Mouse (Mus musculus) erythroblast, embryonic 14.5 days (primary cell): Measurements from ENCODE around the gene Ugt1a7c. TPM values are rescaled to one million over a fixed set of nuclear protein-coding genes. Genes with fewer than 3 reads are reported as not detected.
"Not testable (repeated sequence)": the region's sequence is repeated elsewhere in the genome, so short reads cannot be mapped to it uniquely, and the experiment has no call there.

Experiments used
- H3K27me3 ChIP-seq: 2 replicates; pipeline ENCODE4 v1.6.1; 2012; ENCODE audit warnings: inconsistent platforms; ENCODE audit not compliant: control insufficient read depth
- H3K36me3 ChIP-seq: 2 replicates; pipeline ENCODE4 v1.6.1; 2012; ENCODE audit warnings: mild to moderate bottlenecking, inconsistent platforms; ENCODE audit not compliant: control insufficient read depth
- H3K4me1 ChIP-seq: 2 replicates; pipeline ENCODE4 v1.6.1; 2012; ENCODE audit warnings: inconsistent platforms; ENCODE audit not compliant: control insufficient read depth
- H3K4me3 ChIP-seq: replicated peaks from 2 replicates; pipeline ENCODE3; 2012; ENCODE audit warnings: moderate library complexity, mild to moderate bottlenecking, inconsistent platforms
- H3K9me3 ChIP-seq: 2 replicates; pipeline ENCODE4 v1.6.1; 2012; ENCODE audit warnings: low read length, inconsistent platforms, mixed read lengths; ENCODE audit not compliant: control insufficient read depth
- GATA1 ChIP-seq: IDR thresholded peaks from 2 replicates; pipeline ENCODE4 v1.6.1; 2012; ENCODE audit warnings: low read length, inconsistent platforms, mixed read lengths
- TAL1 ChIP-seq: IDR thresholded peaks from 3 replicates; pipeline ENCODE4 v1.6.1; 2012; ENCODE audit warnings: low read length, inconsistent platforms, mixed read lengths
- polyA plus RNA-seq: library from polyadenylated mRNA; stranded (reverse); fragments of >175 nt; gene quantifications from 2 replicates; pipeline ENCODE4 v1.2.3, GENCODE M21; 2012

Gene Ugt1a7c
- polyA plus RNA-seq, 1 experiment: 0.06 TPM

DNA sequence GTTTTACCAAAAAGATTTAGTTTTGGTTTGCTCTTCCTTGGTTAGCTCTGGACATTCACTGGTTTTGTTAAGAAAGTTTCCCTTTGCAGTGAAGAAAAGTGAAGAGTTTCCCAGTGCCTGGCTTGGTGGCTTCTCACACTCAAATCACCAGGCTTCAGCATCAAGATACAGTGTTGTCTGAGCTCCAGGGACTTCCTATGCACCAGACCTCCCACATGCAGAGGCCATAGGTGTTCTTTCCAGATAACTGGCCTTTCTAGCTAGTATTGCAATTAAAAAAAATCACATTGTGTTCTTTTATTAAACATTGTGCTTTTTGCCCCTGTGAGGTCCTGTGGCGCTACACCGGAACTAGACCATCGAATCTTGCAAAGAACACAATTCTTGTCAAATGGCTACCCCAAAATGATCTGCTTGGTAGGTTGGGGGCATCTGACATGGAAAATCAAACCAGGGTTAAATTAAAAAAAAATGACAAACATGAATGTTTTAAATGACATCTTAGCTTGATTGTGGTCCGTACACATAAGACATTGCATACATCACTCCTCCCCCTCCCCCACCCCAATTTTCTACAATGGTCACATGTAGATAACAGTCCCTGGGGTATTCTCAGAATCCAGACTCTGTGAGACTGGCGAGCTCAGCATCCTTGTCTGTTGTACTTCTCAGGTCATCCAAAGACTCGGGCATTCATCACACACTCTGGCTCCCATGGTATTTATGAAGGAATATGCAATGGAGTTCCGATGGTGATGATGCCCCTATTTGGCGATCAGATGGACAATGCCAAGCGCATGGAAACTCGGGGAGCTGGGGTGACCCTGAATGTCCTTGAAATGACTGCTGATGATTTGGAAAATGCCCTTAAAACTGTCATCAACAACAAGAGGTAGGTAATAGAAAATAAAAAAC, 120.9 kb downstream of the Ugt1a7c start:
- Histone ChIP-seq H3K4me1 (peaks cover 3% of the 10 kb centered on the region; the same call in 1 of the 2 replicates), H3K36me3 (no peaks in the 10 kb centered on the region), H3K9me3 (peaks cover 21% of the 10 kb centered on the region), H3K4me3 (no peak overlapping the region), H3K27me3 (no peaks in the 10 kb centered on the region)
- TF ChIP-seq GATA1 (no peak), TAL1 (no peak)

DNA sequence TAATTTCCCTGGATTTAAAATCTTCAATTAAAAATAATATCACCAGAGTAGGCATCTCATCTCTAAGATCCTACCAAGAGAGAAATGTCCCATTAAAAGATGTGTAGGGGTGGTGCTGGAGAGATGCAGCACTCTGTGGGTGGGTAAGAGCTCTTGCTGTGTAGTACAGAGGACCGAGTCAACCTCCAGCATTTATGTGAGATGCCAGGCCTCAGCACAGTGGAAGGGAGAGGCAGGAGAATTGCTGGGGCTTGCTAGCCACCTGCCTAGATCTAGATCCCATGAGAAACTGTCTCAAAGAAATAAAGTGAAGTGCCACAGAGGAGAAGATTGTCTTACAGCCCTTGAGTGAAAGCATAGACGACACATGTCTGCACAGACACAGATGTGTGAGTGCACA, 121.7 kb downstream of the Ugt1a7c start:
- Histone ChIP-seq H3K4me3 (no peak overlapping the region), H3K9me3 (peaks cover 21% of the 10 kb centered on the region), H3K27me3 (no peaks in the 10 kb centered on the region), H3K36me3 (no peaks in the 10 kb centered on the region), H3K4me1 (peaks cover 3% of the 10 kb centered on the region; the same call in 1 of the 2 replicates)
- TF ChIP-seq GATA1: no peak
- no peak for TF ChIP-seq TAL1

DNA sequence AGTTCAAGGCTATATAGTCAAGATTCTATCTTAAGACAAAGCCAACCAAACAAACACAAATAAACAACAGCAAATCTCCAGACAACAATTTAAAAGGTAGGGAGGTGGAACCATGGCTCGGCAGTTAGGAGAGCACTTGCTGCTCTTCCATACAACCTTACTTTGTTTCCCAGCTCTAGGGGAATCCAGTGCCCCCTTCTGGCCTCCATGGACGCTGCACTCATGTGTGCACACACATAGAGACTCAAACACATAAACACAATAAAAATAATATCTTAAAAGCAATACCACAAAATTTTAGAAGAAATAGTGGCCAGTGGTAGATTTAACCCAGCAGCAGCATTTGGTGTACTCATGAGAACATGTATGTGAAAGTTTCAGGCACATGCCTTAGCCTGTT, 122.3 kb downstream of the Ugt1a7c start:
- H3K4me3 ChIP-seq: no peak overlapping the region
- TF ChIP-seq GATA1 (no peak), TAL1 (no peak)
- peaks cover 16% of the 10 kb centered on the region for H3K9me3 ChIP-seq
- no peaks in the 10 kb centered on the region for H3K27me3 ChIP-seq
- H3K36me3 ChIP-seq: no peaks in the 10 kb centered on the region
- peaks cover 3% of the 10 kb centered on the region; the same call in 1 of the 2 replicates for H3K4me1 ChIP-seq

DNA sequence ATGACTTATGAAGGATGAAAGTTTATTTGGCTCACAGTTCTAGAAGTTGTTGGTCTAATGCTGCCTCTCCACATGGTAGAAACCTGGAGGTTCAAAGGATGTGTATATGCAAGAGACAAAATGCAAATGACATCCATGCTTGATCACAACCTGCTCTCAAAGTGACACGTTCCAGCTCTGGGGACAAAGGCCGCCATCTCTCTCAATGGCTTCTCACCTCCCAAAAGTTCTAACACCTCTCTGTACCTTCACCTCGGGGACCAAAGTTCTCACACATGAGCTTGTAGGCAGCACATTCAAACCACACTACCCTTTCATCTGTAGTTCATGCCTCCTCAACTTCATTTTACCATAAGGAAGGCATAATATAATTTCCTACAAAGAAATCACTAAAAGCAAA, 122.7 kb downstream of the Ugt1a7c start:
- TF ChIP-seq TAL1 (no peak), GATA1 (no peak)
- Histone ChIP-seq H3K36me3 (no peaks in the 10 kb centered on the region), H3K4me1 (peaks cover 3% of the 10 kb centered on the region; the same call in 1 of the 2 replicates), H3K4me3 (no peak overlapping the region), H3K9me3 (peaks cover 16% of the 10 kb centered on the region), H3K27me3 (no peaks in the 10 kb centered on the region)

DNA sequence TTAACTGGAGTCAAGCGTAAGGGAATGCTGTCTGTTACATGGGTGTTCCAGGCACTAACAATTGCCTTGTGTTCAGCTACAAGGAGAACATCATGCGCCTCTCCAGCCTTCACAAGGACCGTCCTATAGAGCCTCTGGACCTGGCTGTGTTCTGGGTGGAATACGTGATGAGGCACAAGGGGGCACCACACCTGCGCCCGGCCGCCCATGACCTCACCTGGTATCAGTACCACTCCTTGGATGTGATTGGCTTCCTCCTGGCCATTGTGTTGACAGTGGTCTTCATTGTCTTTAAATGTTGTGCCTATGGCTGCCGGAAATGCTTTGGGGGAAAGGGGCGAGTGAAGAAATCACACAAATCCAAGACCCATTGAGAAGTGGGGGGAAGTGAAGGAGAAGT, 123.2 kb downstream of the Ugt1a7c start:
- Histone ChIP-seq H3K9me3 (peaks cover 16% of the 10 kb centered on the region), H3K27me3 (no peaks in the 10 kb centered on the region)

DNA sequence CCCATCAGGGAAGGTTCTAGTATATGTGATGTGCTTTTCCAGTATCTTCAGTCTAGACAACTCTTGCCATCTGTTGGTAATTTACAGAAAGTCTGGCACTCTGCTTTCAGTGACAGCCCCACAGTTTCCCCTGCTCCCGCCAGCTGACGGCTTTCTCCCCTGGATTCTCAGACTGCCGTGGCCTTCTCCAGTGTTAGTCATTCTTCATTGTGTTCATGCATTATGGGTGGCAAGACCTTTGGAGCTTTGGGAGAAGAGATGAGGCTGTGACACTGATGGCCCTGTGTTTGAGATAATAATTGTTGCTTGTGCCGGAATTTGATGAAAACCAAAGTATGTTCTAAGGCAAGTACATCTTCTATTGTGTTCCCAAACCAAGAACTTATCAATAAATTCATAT, 123.7 kb downstream of the Ugt1a7c start:
- peaks cover 3% of the 10 kb centered on the region; the same call in 1 of the 2 replicates for H3K4me1 ChIP-seq
- H3K36me3 ChIP-seq: no peaks in the 10 kb centered on the region
- peaks cover 16% of the 10 kb centered on the region for H3K9me3 ChIP-seq
- H3K27me3 ChIP-seq: no peaks in the 10 kb centered on the region
- no peak overlapping the region for H3K4me3 ChIP-seq
- TF ChIP-seq TAL1: no peak
- TF ChIP-seq GATA1: no peak

More for the DNA sequence above, 123.2 kb downstream of the Ugt1a7c start:
- Histone ChIP-seq H3K4me3 (no peak overlapping the region), H3K4me1 (peaks cover 3% of the 10 kb centered on the region; the same call in 1 of the 2 replicates), H3K36me3 (no peaks in the 10 kb centered on the region)
- TF ChIP-seq TAL1 (no peak), GATA1 (no peak)

DNA sequence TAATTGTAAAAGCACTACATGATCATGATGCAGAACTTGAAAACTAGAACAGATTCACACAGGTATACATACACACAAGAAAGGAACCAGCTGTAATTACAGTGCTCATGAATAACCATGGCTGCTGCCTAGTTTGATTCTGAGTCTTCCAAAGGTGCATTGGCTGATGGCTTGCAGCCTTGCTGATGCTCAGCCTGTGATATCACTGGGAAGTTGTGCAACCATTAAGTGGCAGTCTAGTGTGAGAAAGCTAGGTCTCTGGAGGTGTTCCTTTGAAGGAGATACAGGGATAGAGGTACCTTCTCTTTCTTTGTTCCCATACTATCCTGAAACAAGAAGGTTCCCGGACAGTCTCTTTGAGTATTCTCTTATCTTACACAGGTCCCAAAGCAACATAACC, 124.2 kb downstream of the Ugt1a7c start:
- TF ChIP-seq TAL1: no peak
- no peak for TF ChIP-seq GATA1
- H3K4me1 ChIP-seq: no peaks in the 10 kb centered on the region
- H3K4me3 ChIP-seq: no peak overlapping the region
- H3K36me3 ChIP-seq: no peaks in the 10 kb centered on the region
- H3K27me3 ChIP-seq: no peaks in the 10 kb centered on the region
- peaks cover 14% of the 10 kb centered on the region for H3K9me3 ChIP-seq

DNA sequence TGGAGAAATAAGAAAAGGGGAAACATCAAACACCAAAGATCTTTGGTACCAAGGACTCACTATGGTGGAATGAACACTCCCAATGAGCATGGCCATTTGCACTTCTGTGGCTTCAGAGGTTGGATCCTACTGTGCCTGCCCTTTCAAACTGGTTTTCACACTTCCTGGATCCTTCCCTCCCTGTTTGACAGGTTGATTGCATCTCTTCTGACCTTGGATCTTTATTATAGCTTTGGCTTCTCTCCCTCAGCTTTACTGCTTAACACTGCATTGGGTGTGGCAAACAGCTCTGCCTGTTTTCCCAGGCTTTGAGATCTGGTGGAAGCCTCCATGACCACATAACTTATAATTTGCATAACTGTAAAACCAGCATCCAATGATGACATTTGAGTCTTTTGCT, 125.5 kb downstream of the Ugt1a7c start:
- no peak for TF ChIP-seq TAL1
- no peak for TF ChIP-seq GATA1
- H3K4me1 ChIP-seq: no peaks in the 10 kb centered on the region
- H3K9me3 ChIP-seq: peaks cover 14% of the 10 kb centered on the region
- H3K27me3 ChIP-seq: no peaks in the 10 kb centered on the region
- H3K36me3 ChIP-seq: no peaks in the 10 kb centered on the region
- H3K4me3 ChIP-seq: no peak overlapping the region

DNA sequence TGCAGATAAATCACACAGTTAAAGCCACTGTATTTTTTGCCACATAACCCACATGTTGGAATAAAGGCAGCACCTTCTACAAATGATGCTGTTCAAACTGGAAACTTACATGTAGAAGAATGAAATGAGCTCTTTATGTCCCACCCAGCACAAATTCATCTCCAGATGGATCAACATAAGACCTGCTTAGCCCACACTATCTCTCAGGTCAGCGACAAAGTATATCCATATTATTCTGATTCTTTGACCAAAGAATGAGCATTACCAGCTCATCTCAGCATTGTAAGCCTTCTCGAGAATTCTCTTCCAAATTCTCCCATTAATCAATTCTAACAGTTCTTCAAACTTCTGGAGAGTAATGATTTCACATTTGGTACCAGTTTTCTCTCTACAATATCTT, 127.4 kb downstream of the Ugt1a7c start:
- no peaks in the 10 kb centered on the region for H3K36me3 ChIP-seq
- H3K27me3 ChIP-seq: no peaks in the 10 kb centered on the region
- no peaks in the 10 kb centered on the region for H3K4me1 ChIP-seq
- H3K9me3 ChIP-seq: peaks cover 15% of the 10 kb centered on the region
- H3K4me3 ChIP-seq: no peak overlapping the region
- TF ChIP-seq TAL1 (no peak), GATA1 (no peak)

DNA sequence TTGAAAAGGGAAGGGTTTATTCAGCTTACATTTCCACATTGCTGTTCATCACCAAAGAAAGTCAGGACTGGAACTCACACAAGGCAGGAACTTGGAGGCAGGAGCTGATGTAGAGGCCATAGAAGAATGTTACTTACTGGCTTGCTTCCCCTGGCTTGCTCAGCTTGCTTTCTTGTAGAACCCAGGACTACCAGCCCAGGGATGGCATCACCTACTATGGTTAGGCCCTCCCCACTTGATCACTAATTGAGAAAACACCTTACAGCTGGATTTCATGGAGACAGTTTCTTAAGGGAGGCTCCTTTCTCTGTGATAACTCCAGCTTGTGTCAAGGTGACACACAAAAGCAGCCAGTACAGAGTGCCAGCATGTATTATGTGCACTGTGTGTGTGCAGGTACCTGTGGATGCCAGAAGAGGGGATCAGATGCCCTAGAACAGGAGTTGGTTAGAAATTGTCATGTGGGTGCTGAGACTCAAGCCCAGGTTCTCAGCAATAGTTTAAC, 128.2 kb downstream of the Ugt1a7c start:
- not testable (repeated sequence) for H3K4me3 ChIP-seq, H3K36me3 ChIP-seq, H3K27me3 ChIP-seq, H3K4me1 ChIP-seq
- peaks cover 15% of the 10 kb centered on the region for H3K9me3 ChIP-seq
